Comparison of ENCODE assay signal across 8 mouse cellular contexts in genomic region chr7:29180854-29181236, GRCm38 (mm10). TPM values are rescaled to one million over a fixed set of nuclear protein-coding genes. Genes with fewer than 3 reads are reported as not detected.
DNase-seq lines count a peak whose midpoint lies in the region; ATAC-seq and TF ChIP-seq lines count a peak whose summit lies in the region.

No protein-coding gene starts in this region.

- H3K27me3 ChIP-seq in heart, embryonic 13.5 days (replicated peaks), result no peaks in the 10 kb centered on the region
- H3K27me3 ChIP-seq in MEL (ENCODE audit: control insufficient read depth in 1 of 2, insufficient read depth in 2 of 2, low read length in 2 of 2), result no peaks in the 10 kb centered on the region
- H3K27me3 ChIP-seq in heart, postnatal 0 days (ENCODE audit: control insufficient read depth, insufficient read depth, low read length), result no peaks in the 10 kb centered on the region
- no peaks in the 10 kb centered on the region for H3K27me3 ChIP-seq in liver, postnatal 0 days (ENCODE audit: insufficient read depth, low read length)

- H3K9ac ChIP-seq in heart, embryonic 13.5 days, result no peak overlapping the region; the same call in 1 of the 2 replicates
- peak overlapping the region; percentile 53 for H3K9ac ChIP-seq in MEL (ENCODE audit: control insufficient read depth, low read depth, low read length, poor library complexity, severe bottlenecking)
- H3K9ac ChIP-seq in heart, postnatal 0 days (replicated peaks; ENCODE audit: low read depth, low read length), result no peak overlapping the region
- no peak overlapping the region for H3K9ac ChIP-seq in liver, postnatal 0 days (replicated peaks)

- no peak for TF ChIP-seq EP300 in MEL (IDR thresholded peaks at IDR 0.05; ENCODE audit: low read depth in 1 of 2, low read length in 2 of 2)
- TF ChIP-seq EP300 in heart, postnatal 0 days (IDR thresholded peaks at IDR 0.05; ENCODE audit: low read depth), result no peak
- TF ChIP-seq EP300 in liver, postnatal 0 days (IDR thresholded peaks at IDR 0.05; ENCODE audit: low read depth), result no peak

- DNase-seq in heart, adult 9 months (ENCODE audit: low spot score in 2 of 2), result no peak
- no peak for DNase-seq in MEL (ENCODE audit: low read depth, low spot score)
- DNase-seq in heart, postnatal 0 days (ENCODE audit: low spot score), result no peak
- DNase-seq in liver, postnatal 0 days, result no peak
- DNase-seq in spleen, adult 18-20 months, result no peak
- DNase-seq in adrenal gland, adult 18-20 months (ENCODE audit: low spot score in 2 of 2), result no peak

- no peak for TF ChIP-seq RAD21 in MEL (IDR thresholded peaks at IDR 0.05; ENCODE audit: low read depth, low read length)

- ATAC-seq in heart, embryonic 13.5 days (ENCODE audit: extremely low read depth, insufficient number of reproducible peaks, low FRiP score, low TSS enrichment), result no peak
- no peak for ATAC-seq in heart, postnatal 0 days (ENCODE audit: insufficient read depth, low read depth)
- ATAC-seq in liver, postnatal 0 days, result no peak
- ATAC-seq in monocyte, adult 5-6 weeks (replicated peaks; ENCODE audit: insufficient number of reproducible peaks, low FRiP score, low TSS enrichment, poor library complexity, severe bottlenecking), result no peak

- H3K4me3 ChIP-seq in heart, embryonic 13.5 days, result peak overlapping the region; percentile 80
- H3K4me3 ChIP-seq in MEL (ENCODE audit: control insufficient read depth in 1 of 2, insufficient read depth in 1 of 2, low read depth in 2 of 2, low read length in 2 of 2), result peak overlapping the region; percentile 63 to 95
- H3K4me3 ChIP-seq in heart, postnatal 0 days (ENCODE audit: low read depth, low read length), result peak overlapping the region; percentile 94
- peak overlapping the region; percentile 88 for H3K4me3 ChIP-seq in liver, postnatal 0 days (ENCODE audit: low read depth, low read length)

- no peak; a peak in 1 of 6 replicates for TF ChIP-seq CTCF in MEL (IDR thresholded peaks at IDR 0.05 in 2 of 3, conservative IDR thresholded peaks at IDR 0.05 in 1 of 3; ENCODE audit: control insufficient read depth in 1 of 3, insufficient read depth in 1 of 3, low read depth in 2 of 3, low read length in 3 of 3, poor library complexity in 1 of 3, severe bottlenecking in 1 of 3)
- TF ChIP-seq CTCF in heart, postnatal 0 days (IDR thresholded peaks at IDR 0.05; ENCODE audit: low read depth), result no peak
- TF ChIP-seq CTCF in liver, postnatal 0 days (IDR thresholded peaks at IDR 0.05; ENCODE audit: low read depth), result no peak

- H3K36me3 ChIP-seq in heart, embryonic 13.5 days, result peaks cover 25% of the 10 kb centered on the region
- H3K36me3 ChIP-seq in MEL (ENCODE audit: control insufficient read depth in 1 of 2, insufficient read depth in 2 of 2, low read length in 2 of 2), result peaks cover 0 to 6% of the 10 kb centered on the region in 2 experiments
- H3K36me3 ChIP-seq in heart, postnatal 0 days (replicated peaks; ENCODE audit: control insufficient read depth, insufficient read depth, low read length), result peaks cover 15% of the 10 kb centered on the region
- peaks cover 14% of the 10 kb centered on the region for H3K36me3 ChIP-seq in liver, postnatal 0 days (replicated peaks; ENCODE audit: insufficient read depth, low read length)

- H3K79me2 ChIP-seq in MEL (ENCODE audit: control insufficient read depth, insufficient read depth, low read length, poor library complexity), result peaks cover 23% of the 10 kb centered on the region

- WGBS in heart, embryonic 13.5 days, result 40% methylated on average over 5 of the region's 5 CpGs
- 39% methylated on average over 5 of the region's 5 CpGs for WGBS in heart, postnatal 0 days
- 38% methylated on average over 5 of the region's 5 CpGs for whole genome bisulfite sequencing in liver, postnatal 0 days (ENCODE audit: insufficient replicate concordance)

- no peak for TF ChIP-seq POLR2A in MEL (IDR thresholded peaks at IDR 0.05; ENCODE audit: control insufficient read depth in 1 of 2, insufficient read depth in 1 of 2, low read depth in 1 of 2, low read length in 2 of 2, poor library complexity in 1 of 2)

- H3K4me1 ChIP-seq in heart, embryonic 13.5 days, result peaks cover 20% of the 10 kb centered on the region
- peaks cover 0 to 15% of the 10 kb centered on the region in 2 experiments; a peak in 3 of 4 replicates for H3K4me1 ChIP-seq in MEL (ENCODE audit: control insufficient read depth in 1 of 2, insufficient read depth in 2 of 2, low read length in 2 of 2)
- peaks cover 14% of the 10 kb centered on the region for H3K4me1 ChIP-seq in heart, postnatal 0 days (ENCODE audit: control insufficient read depth, insufficient read depth)
- H3K4me1 ChIP-seq in liver, postnatal 0 days (ENCODE audit: insufficient read depth), result peaks cover 16% of the 10 kb centered on the region

- no peaks in the 10 kb centered on the region for H3K9me3 ChIP-seq in heart, embryonic 13.5 days
- H3K9me3 ChIP-seq in MEL (replicated peaks; ENCODE audit: insufficient read depth, low read length), result no peaks in the 10 kb centered on the region
- H3K9me3 ChIP-seq in heart, postnatal 0 days (replicated peaks; ENCODE audit: control insufficient read depth, low read length), result no peaks in the 10 kb centered on the region
- H3K9me3 ChIP-seq in liver, postnatal 0 days (ENCODE audit: low read length), result no peaks in the 10 kb centered on the region

- H3K4me2 ChIP-seq in heart, embryonic 13.5 days, result peak overlapping the region; percentile 93
- H3K4me2 ChIP-seq in heart, postnatal 0 days (ENCODE audit: low read depth, low read length), result peak overlapping the region; percentile 19; the same call in 1 of the 2 replicates
- H3K4me2 ChIP-seq in liver, postnatal 0 days (ENCODE audit: low read depth, low read length), result peak overlapping the region; percentile 95

- no peak overlapping the region for H3K27ac ChIP-seq in heart, embryonic 13.5 days (replicated peaks)
- H3K27ac ChIP-seq in MEL (ENCODE audit: control insufficient read depth, low read depth, low read length), result peak overlapping the region; percentile 14; the same call in 1 of the 2 replicates
- H3K27ac ChIP-seq in heart, postnatal 0 days (ENCODE audit: low read depth), result no peak overlapping the region
- peak overlapping the region; percentile 32; the same call in 1 of the 2 replicates for H3K27ac ChIP-seq in liver, postnatal 0 days (ENCODE audit: low read depth)

RNA-seq across cellular contexts. Expression of gene Psmd8, which starts 0.3 kb away (rescaled TPM):
- polyA plus RNA-seq in heart, embryonic 13.5 days (2015; fragmentation: Nextera tagmentation; extraction: Ambion mirVana), result 209 and 219 TPM in 2 replicates
- 159 and 169 TPM in 2 replicates for total RNA-seq in MEL (2012; rRNA removed)
- polyA plus RNA-seq in MEL (2012; ENCODE audit: insufficient read depth in 1 of 2, insufficient read length in 2 of 2, low read depth in 1 of 2, low replicate concordance in 2 of 2, missing spikeins in 1 of 2), result 100 to 1,000 TPM in 1 of 2 experiments, not detected in 1; 196 TPM
- total RNA-seq in heart, postnatal 0 days (2014; rRNA removed; ENCODE audit: low replicate concordance), result 296 and 383 TPM in 2 replicates
- polyA plus RNA-seq in heart, postnatal 0 days (2015; fragmentation: Nextera tagmentation; extraction: Ambion mirVana), result 250 and 255 TPM in 2 replicates
- polyA plus RNA-seq in liver, postnatal 0 days (2015; fragmentation: Nextera tagmentation; extraction: Ambion mirVana), result 143 TPM in 2 replicates
- total RNA-seq in monocyte, adult 5-6 weeks (2017), result 170 to 190 TPM (median 186 TPM) in 3 replicates
- 100 to 1,000 TPM; 180 to 223 TPM for total RNA-seq in adrenal gland, adult 18-20 months (2021)

RNA-seq across cellular contexts. Expression of gene Spred3, which starts 10.6 kb away (rescaled TPM):
- 1.3 and 1.5 TPM in 2 replicates for polyA plus RNA-seq in heart, embryonic 13.5 days (2015; fragmentation: Nextera tagmentation; extraction: Ambion mirVana)
- 0.42 and 0.62 TPM in 2 replicates for total RNA-seq in MEL (2012; rRNA removed)
- 1 to 10 TPM in 1 of 2 experiments, not detected in 1; 3.9 TPM for polyA plus RNA-seq in MEL (2012; ENCODE audit: insufficient read depth in 1 of 2, insufficient read length in 2 of 2, low read depth in 1 of 2, low replicate concordance in 2 of 2, missing spikeins in 1 of 2)
- 2.7 and 4.7 TPM in 2 replicates for total RNA-seq in heart, postnatal 0 days (2014; rRNA removed; ENCODE audit: low replicate concordance)
- 0.80 and 1.00 TPM in 2 replicates for polyA plus RNA-seq in heart, postnatal 0 days (2015; fragmentation: Nextera tagmentation; extraction: Ambion mirVana)
- 0.13 and 0.21 TPM in 2 replicates for polyA plus RNA-seq in liver, postnatal 0 days (2015; fragmentation: Nextera tagmentation; extraction: Ambion mirVana)
- 0.78 to 0.95 TPM in 2 of 3 replicates, not detected in the other for total RNA-seq in monocyte, adult 5-6 weeks (2017)
- total RNA-seq in adrenal gland, adult 18-20 months (2021), result 1 to 10 TPM; 5.3 to 7.0 TPM

RNA-seq across cellular contexts. Expression of gene Ggn, which starts 10.8 kb away (rescaled TPM):
- polyA plus RNA-seq in heart, embryonic 13.5 days (2015; fragmentation: Nextera tagmentation; extraction: Ambion mirVana), result 0.33 and 0.48 TPM in 2 replicates
- 0.07 and 0.19 TPM in 2 replicates for total RNA-seq in MEL (2012; rRNA removed)
- polyA plus RNA-seq in MEL (2012; ENCODE audit: insufficient read depth in 1 of 2, insufficient read length in 2 of 2, low read depth in 1 of 2, low replicate concordance in 2 of 2, missing spikeins in 1 of 2), result 1 to 10 TPM in 1 of 2 experiments, not detected in 1; 1.0 TPM
- total RNA-seq in heart, postnatal 0 days (2014; rRNA removed; ENCODE audit: low replicate concordance), result 0.23 TPM in 1 of 2 replicates, not detected in the other
- polyA plus RNA-seq in heart, postnatal 0 days (2015; fragmentation: Nextera tagmentation; extraction: Ambion mirVana), result 0.14 and 0.26 TPM in 2 replicates
- not detected in 2 replicates for polyA plus RNA-seq in liver, postnatal 0 days (2015; fragmentation: Nextera tagmentation; extraction: Ambion mirVana)
- 0.32 to 0.39 TPM in 2 of 3 replicates, not detected in the other for total RNA-seq in monocyte, adult 5-6 weeks (2017)
- under 1 TPM; 0.64 to 0.83 TPM for total RNA-seq in adrenal gland, adult 18-20 months (2021)

RNA-seq across cellular contexts. Expression of gene Fam98c, which starts 24.8 kb away (rescaled TPM):
- polyA plus RNA-seq in heart, embryonic 13.5 days (2015; fragmentation: Nextera tagmentation; extraction: Ambion mirVana), result 11.0 and 11.9 TPM in 2 replicates
- 11.2 and 14.3 TPM in 2 replicates for total RNA-seq in MEL (2012; rRNA removed)
- polyA plus RNA-seq in MEL (2012; ENCODE audit: insufficient read depth in 1 of 2, insufficient read length in 2 of 2, low read depth in 1 of 2, low replicate concordance in 2 of 2, missing spikeins in 1 of 2), result 10 to 100 TPM in 1 of 2 experiments, not detected in 1; 32.0 TPM
- total RNA-seq in heart, postnatal 0 days (2014; rRNA removed; ENCODE audit: low replicate concordance), result 24.5 and 28.1 TPM in 2 replicates
- polyA plus RNA-seq in heart, postnatal 0 days (2015; fragmentation: Nextera tagmentation; extraction: Ambion mirVana), result 23.1 and 23.2 TPM in 2 replicates
- 10.5 and 12.5 TPM in 2 replicates for polyA plus RNA-seq in liver, postnatal 0 days (2015; fragmentation: Nextera tagmentation; extraction: Ambion mirVana)
- 28.7 to 32.4 TPM (median 29.1 TPM) in 3 replicates for total RNA-seq in monocyte, adult 5-6 weeks (2017)
- 1 to 10 TPM; 9.1 to 9.8 TPM for total RNA-seq in adrenal gland, adult 18-20 months (2021)

RNA-seq across cellular contexts. Expression of gene Catsperg1, which starts 33.0 kb away (rescaled TPM):
- polyA plus RNA-seq in heart, embryonic 13.5 days (2015; fragmentation: Nextera tagmentation; extraction: Ambion mirVana), result 0.41 and 0.42 TPM in 2 replicates
- total RNA-seq in MEL (2012; rRNA removed), result 0.20 and 0.23 TPM in 2 replicates
- polyA plus RNA-seq in MEL (2012; ENCODE audit: insufficient read depth in 1 of 2, insufficient read length in 2 of 2, low read depth in 1 of 2, low replicate concordance in 2 of 2, missing spikeins in 1 of 2), result under 1 TPM in 1 of 2 experiments, not detected in 1; 0.31 TPM
- 1.2 TPM in 1 of 2 replicates, not detected in the other for total RNA-seq in heart, postnatal 0 days (2014; rRNA removed; ENCODE audit: low replicate concordance)
- 0.14 TPM in 2 replicates for polyA plus RNA-seq in heart, postnatal 0 days (2015; fragmentation: Nextera tagmentation; extraction: Ambion mirVana)
- 0.09 and 0.17 TPM in 2 replicates for polyA plus RNA-seq in liver, postnatal 0 days (2015; fragmentation: Nextera tagmentation; extraction: Ambion mirVana)
- total RNA-seq in monocyte, adult 5-6 weeks (2017), result 0.85 to 1.6 TPM in 2 of 3 replicates, not detected in the other
- under 1 TPM; 0.66 to 0.90 TPM for total RNA-seq in adrenal gland, adult 18-20 months (2021)

Comparison
In these comparisons a context has a peak if more than half of its experiments do, and no peak if none do; other contexts are left out.
1. H3K27ac ChIP-seq: peak in MEL (single experiment) and liver, postnatal 0 days (single experiment); none in heart, embryonic 13.5 days (single experiment) and heart, postnatal 0 days (single experiment).
2. H3K4me2 ChIP-seq: peak in every context shown above with its lines; median percentile 95 in liver, postnatal 0 days; 93 in heart, embryonic 13.5 days; 19 in heart, postnatal 0 days.
3. Peak in every context shown above with its lines, with median percentiles within 50 percentile points of each other: H3K4me3 ChIP-seq.